ENCODE assay signal across 8 mouse cellular contexts in the genomic region with DNA sequence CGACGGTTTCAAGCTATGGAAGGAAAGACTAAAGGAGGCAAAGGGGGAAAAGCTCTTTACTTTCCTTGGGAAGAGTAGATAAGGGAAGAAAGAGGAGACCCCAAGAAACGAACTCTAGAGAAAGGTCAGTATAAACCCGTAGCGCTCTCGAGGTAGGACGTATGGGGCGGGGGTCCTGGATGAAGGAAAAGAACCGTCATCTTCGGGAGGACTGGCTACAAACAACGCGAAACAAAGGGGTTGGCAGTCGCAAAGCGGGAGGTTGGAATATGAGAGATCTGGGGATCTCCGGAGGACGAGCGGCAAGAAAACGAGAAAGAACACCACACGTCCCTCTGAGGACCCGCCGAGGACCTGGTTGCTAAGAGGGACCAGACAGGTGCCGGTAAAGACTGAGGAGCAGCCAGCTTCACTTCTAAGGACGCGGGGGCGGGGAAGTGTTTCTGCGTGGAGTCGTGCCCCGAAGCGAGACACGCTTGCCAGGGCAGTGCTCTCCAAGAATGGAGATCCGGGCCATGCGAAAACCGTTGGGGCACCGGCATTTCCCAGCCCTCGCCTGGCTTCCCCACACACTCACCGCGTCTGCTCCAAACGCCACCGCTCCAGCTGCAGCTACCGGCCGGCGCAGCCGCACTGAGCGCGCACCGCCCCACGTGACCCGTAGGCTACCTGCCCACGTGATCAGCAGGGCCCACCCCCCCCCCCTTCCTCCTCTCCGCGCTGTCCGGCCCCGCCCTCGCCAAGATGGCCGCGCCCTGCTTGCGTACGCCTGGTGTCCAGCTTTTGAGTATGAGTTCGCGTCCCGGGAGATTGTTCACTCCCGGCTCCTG. TPM values are rescaled to one million over a fixed set of nuclear protein-coding genes. Genes with fewer than 3 reads are reported as not detected.
DNase-seq lines count a peak whose midpoint lies in the region; ATAC-seq and TF ChIP-seq lines count a peak whose summit lies in the region.

Fam118b (minus strand) TSS at position 660 of the 830 bp plus-strand sequence.
Rpusd4 (plus strand) TSS at position 720 of the 830 bp plus-strand sequence.

- no peaks in the 10 kb centered on the region for H3K9me3 ChIP-seq in heart, embryonic 15.5 days (replicated peaks)
- H3K9me3 ChIP-seq in liver, embryonic 14.5 days (ENCODE audit: control insufficient read depth, low read length), result no peaks in the 10 kb centered on the region
- H3K9me3 ChIP-seq in neural tube, embryonic 11.5 days (ENCODE audit: control insufficient read depth, low read length), result no peaks in the 10 kb centered on the region
- H3K9me3 ChIP-seq in stomach, postnatal 0 days (ENCODE audit: control insufficient read depth, low read length), result no peaks in the 10 kb centered on the region

- TF ChIP-seq EP300 in liver, embryonic 14.5 days (IDR thresholded peaks at IDR 0.05; ENCODE audit: low read depth), result no peak
- TF ChIP-seq EP300 in stomach, postnatal 0 days (optimal IDR thresholded peaks at IDR 0.05), result no peak

- peak; percentile 98 for DNase-seq in CD4-positive, CD25-positive, alpha-beta regulatory T cell, adult 2 months (ENCODE audit: low read depth, low spot score)
- peak; percentile 74 for DNase-seq in fibroblast of lung, adult 2 months (ENCODE audit: low read depth)
- DNase-seq in kidney, postnatal 25 days, result peak; percentile 94 to 97
- DNase-seq in liver, embryonic 14.5 days (ENCODE audit: low read depth in 3 of 3, low spot score in 3 of 3), result peak; percentile 83 to 87 (median 85)
- peak; percentile 94 for DNase-seq in neural tube, embryonic 11.5 days (ENCODE audit: low spot score)
- peak; percentile 94 for DNase-seq in stomach, postnatal 0 days (ENCODE audit: low spot score)

- no peaks in the 10 kb centered on the region for H3K4me1 ChIP-seq in brown adipose tissue, adult 24 weeks (ENCODE audit: control insufficient read depth, insufficient read depth, insufficient read length, low read length)
- peaks cover 17% of the 10 kb centered on the region for H3K4me1 ChIP-seq in heart, embryonic 15.5 days (replicated peaks)
- H3K4me1 ChIP-seq in liver, embryonic 14.5 days (replicated peaks; ENCODE audit: control insufficient read depth in 2 of 2, insufficient read depth in 2 of 2, low read length in 1 of 2), result peaks cover 33 to 42% of the 10 kb centered on the region in 2 experiments
- H3K4me1 ChIP-seq in neural tube, embryonic 11.5 days (ENCODE audit: control insufficient read depth, insufficient read depth, low read length), result peaks cover 13% of the 10 kb centered on the region; the same call in 1 of the 2 replicates
- 0 out of 2 replicates have a peak, but pooled peaks cover 3% of the 10 kb centered on the region for H3K4me1 ChIP-seq in stomach, postnatal 0 days (replicated peaks; ENCODE audit: control insufficient read depth, insufficient read depth)

- H3K4me3 ChIP-seq in brown adipose tissue, adult 24 weeks (ENCODE audit: insufficient read depth, low read depth, low read length), result peak within 1 kb of the TSS; percentile 84
- peak within 1 kb of the TSS; percentile 95 for H3K4me3 ChIP-seq in heart, embryonic 15.5 days
- H3K4me3 ChIP-seq in liver, embryonic 14.5 days (ENCODE audit: insufficient read depth in 1 of 2, low read depth in 2 of 2, low read length in 2 of 2), result peak within 1 kb of the TSS; percentile 68 to 92
- H3K4me3 ChIP-seq in neural tube, embryonic 11.5 days (ENCODE audit: low read depth, low read length), result peak within 1 kb of the TSS; percentile 47
- peak within 1 kb of the TSS; percentile 69 for H3K4me3 ChIP-seq in stomach, postnatal 0 days (ENCODE audit: low read depth, low read length)

- no peaks in the 10 kb centered on the region for H3K27me3 ChIP-seq in heart, embryonic 15.5 days
- H3K27me3 ChIP-seq in liver, embryonic 14.5 days (ENCODE audit: control insufficient read depth, insufficient read depth, low read length), result no peaks in the 10 kb centered on the region
- no peaks in the 10 kb centered on the region for H3K27me3 ChIP-seq in neural tube, embryonic 11.5 days (ENCODE audit: control insufficient read depth, insufficient read depth, low read length)
- H3K27me3 ChIP-seq in stomach, postnatal 0 days (ENCODE audit: control insufficient read depth, insufficient read depth, low read length), result no peaks in the 10 kb centered on the region

- peak; percentile 96 for ATAC-seq in heart, embryonic 15.5 days (replicated peaks; ENCODE audit: insufficient number of reproducible peaks, insufficient read depth, low FRiP score, low read depth)
- peak; percentile 91 for ATAC-seq in liver, embryonic 14.5 days (ENCODE audit: insufficient read depth)
- ATAC-seq in neural tube, embryonic 11.5 days (ENCODE audit: insufficient read depth, low FRiP score, low TSS enrichment), result peak; percentile 96
- peak; percentile 90 for ATAC-seq in stomach, postnatal 0 days (ENCODE audit: low FRiP score, low TSS enrichment)

- H3K4me2 ChIP-seq in heart, embryonic 15.5 days, result peak within 1 kb of the TSS; percentile 91
- peak within 1 kb of the TSS; percentile 86 for H3K4me2 ChIP-seq in liver, embryonic 14.5 days (ENCODE audit: low read depth)
- H3K4me2 ChIP-seq in neural tube, embryonic 11.5 days (ENCODE audit: low read depth), result peak within 1 kb of the TSS; percentile 80
- H3K4me2 ChIP-seq in stomach, postnatal 0 days (replicated peaks; ENCODE audit: low read depth), result peak within 1 kb of the TSS; percentile 94

- peaks cover 20% of the 10 kb centered on the region for H3K36me3 ChIP-seq in heart, embryonic 15.5 days
- H3K36me3 ChIP-seq in liver, embryonic 14.5 days (replicated peaks; ENCODE audit: control insufficient read depth, insufficient read depth, low read depth), result peaks cover 2% of the 10 kb centered on the region
- H3K36me3 ChIP-seq in neural tube, embryonic 11.5 days (ENCODE audit: control insufficient read depth, insufficient read depth, low read length), result no peaks in the 10 kb centered on the region
- H3K36me3 ChIP-seq in stomach, postnatal 0 days (ENCODE audit: control insufficient read depth, insufficient read depth, low read length), result peaks cover 1% of the 10 kb centered on the region; the same call in 1 of the 2 replicates

- peak within 1 kb of the TSS; percentile 80 for H3K9ac ChIP-seq in heart, embryonic 15.5 days
- H3K9ac ChIP-seq in liver, embryonic 14.5 days (replicated peaks), result peak within 1 kb of the TSS; percentile 80
- peak within 1 kb of the TSS; percentile 75 for H3K9ac ChIP-seq in neural tube, embryonic 11.5 days (ENCODE audit: low read length)
- peak within 1 kb of the TSS; percentile 79 for H3K9ac ChIP-seq in stomach, postnatal 0 days (ENCODE audit: low read length)

- no peak for TF ChIP-seq CTCF in liver, embryonic 14.5 days (IDR thresholded peaks at IDR 0.05; ENCODE audit: low read depth)
- TF ChIP-seq CTCF in stomach, postnatal 0 days (IDR thresholded peaks at IDR 0.05; ENCODE audit: low read depth), result no peak

- peak within 1 kb of the TSS; percentile 68 for H3K27ac ChIP-seq in brown adipose tissue, adult 24 weeks (replicated peaks; ENCODE audit: low read depth, low read length)
- H3K27ac ChIP-seq in heart, embryonic 15.5 days, result peak within 1 kb of the TSS; percentile 85
- H3K27ac ChIP-seq in liver, embryonic 14.5 days, result peak within 1 kb of the TSS; percentile 2; the same call in 1 of the 2 replicates
- peak within 1 kb of the TSS; percentile 60; the same call in 1 of the 2 replicates for H3K27ac ChIP-seq in neural tube, embryonic 11.5 days (ENCODE audit: low read depth, low read length)
- peak within 1 kb of the TSS; percentile 78 for H3K27ac ChIP-seq in stomach, postnatal 0 days (replicated peaks)

- WGBS in heart, embryonic 15.5 days, result under 1% methylated on average over 62 of the region's 62 CpGs
- under 1% methylated on average over 60 of the region's 62 CpGs for WGBS in liver, embryonic 14.5 days (ENCODE audit: insufficient replicate concordance)
- under 1% methylated on average over 55 of the region's 62 CpGs for WGBS in neural tube, embryonic 11.5 days
- under 1% methylated on average over 52 of the region's 62 CpGs for WGBS in stomach, postnatal 0 days

RNA-seq across cellular contexts. Expression of gene Fam118b, which starts in this region (rescaled TPM):
- 10.7 and 19.9 TPM in 2 replicates for polyA plus RNA-seq in brown adipose tissue, adult 24 weeks (2012; ENCODE audit: insufficient read depth, insufficient read length, missing spikeins)
- polyA plus RNA-seq in heart, embryonic 15.5 days (2015; fragmentation: Nextera tagmentation; extraction: Ambion mirVana), result 23.2 and 26.3 TPM in 2 replicates
- 4.2 and 7.4 TPM in 2 replicates for polyA plus RNA-seq in liver, embryonic 14.5 days (2012; rRNA removed)
- 11.1 and 13.8 TPM in 2 replicates for polyA plus RNA-seq in liver, embryonic 14.5 days (2014; fragmentation: Nextera tagmentation; extraction: Ambion mirVana)
- 74.9 and 78.6 TPM in 2 replicates for polyA plus RNA-seq in neural tube, embryonic 11.5 days (2014; fragmentation: Nextera tagmentation; extraction: Ambion mirVana)
- 23.6 and 24.0 TPM in 2 replicates for polyA plus RNA-seq in stomach, postnatal 0 days (2015; fragmentation: Nextera tagmentation; extraction: Ambion mirVana)

RNA-seq across cellular contexts. Expression of gene Rpusd4, which starts in this region (rescaled TPM):
- polyA plus RNA-seq in brown adipose tissue, adult 24 weeks (2012; ENCODE audit: insufficient read depth, insufficient read length, missing spikeins), result 10.6 and 11.6 TPM in 2 replicates
- polyA plus RNA-seq in heart, embryonic 15.5 days (2015; fragmentation: Nextera tagmentation; extraction: Ambion mirVana), result 20.2 and 23.4 TPM in 2 replicates
- 7.6 and 8.9 TPM in 2 replicates for polyA plus RNA-seq in liver, embryonic 14.5 days (2012; rRNA removed)
- polyA plus RNA-seq in liver, embryonic 14.5 days (2014; fragmentation: Nextera tagmentation; extraction: Ambion mirVana), result 11.4 and 15.3 TPM in 2 replicates
- 29.4 and 32.4 TPM in 2 replicates for polyA plus RNA-seq in neural tube, embryonic 11.5 days (2014; fragmentation: Nextera tagmentation; extraction: Ambion mirVana)
- 15.1 and 16.0 TPM in 2 replicates for polyA plus RNA-seq in stomach, postnatal 0 days (2015; fragmentation: Nextera tagmentation; extraction: Ambion mirVana)

Comparison
In these comparisons a context has a peak if more than half of its experiments do, and no peak if none do; other contexts are left out.
1. Peak in every context shown above with its lines: DNase-seq, ATAC-seq, H3K4me3 ChIP-seq and H3K27ac ChIP-seq.
2. H3K27ac ChIP-seq: peak in every context shown above with its lines; median percentile 85 in heart, embryonic 15.5 days; 78 in stomach, postnatal 0 days; 68 in brown adipose tissue, adult 24 weeks; 60 in neural tube, embryonic 11.5 days; 2 in liver, embryonic 14.5 days.